Mouse (Mus musculus) hindbrain, embryonic 10.5 days (tissue): ENCODE measurements at regions not wholly inside any gene's neighbourhood (a gene's known extent, or its start where the extent isn't known, plus 50 kb on each side); places are given as distances from the start of the nearest gene placed in this dataset.

Experiments
- DNase-seq: peaks from one replicate; pipeline ENCODE4 v3.0.0-alpha.2; 2017; ENCODE audit warnings: low spot score
- H3K27ac ChIP-seq: fragments of 300-500 bp; sonication (generic); 2 replicates; pipeline ENCODE4 v1.5.1; 2016; ENCODE audit warnings: mild to moderate bottlenecking, moderate library complexity
- H3K27me3 ChIP-seq: fragments of 300-500 bp; sonication (generic); 2 replicates; pipeline ENCODE4 v1.6.1; 2016; ENCODE audit warnings: mild to moderate bottlenecking; ENCODE audit not compliant: poor library complexity, insufficient read depth, severe bottlenecking
- H3K36me3 ChIP-seq: fragments of 300-500 bp; sonication (generic); 2 replicates; pipeline ENCODE4 v1.6.1; 2016; ENCODE audit warnings: mild to moderate bottlenecking, moderate library complexity
- H3K4me1 ChIP-seq: fragments of 300-500 bp; sonication (generic); replicated peaks from 2 replicates; pipeline ENCODE4 v1.6.1; 2016; ENCODE audit warnings: mild to moderate bottlenecking
- H3K4me3 ChIP-seq: fragments of 300-500 bp; sonication (generic); 2 replicates; pipeline ENCODE4 v1.5.1; 2016; ENCODE audit warnings: mild to moderate bottlenecking, moderate library complexity
- H3K9me3 ChIP-seq: fragments of 300-500 bp; sonication (generic); 2 replicates; pipeline ENCODE4 v1.6.1; 2016; ENCODE audit warnings: mild to moderate bottlenecking, moderate library complexity
- WGBS: fragments of 180-500 bp; shearing (Covaris S2); methylation state at CpG from one replicate; pipeline ENCODE4 v1.1.7; 2016; 5-methylcytosine and 5-hydroxymethylcytosine counted together

DNA sequence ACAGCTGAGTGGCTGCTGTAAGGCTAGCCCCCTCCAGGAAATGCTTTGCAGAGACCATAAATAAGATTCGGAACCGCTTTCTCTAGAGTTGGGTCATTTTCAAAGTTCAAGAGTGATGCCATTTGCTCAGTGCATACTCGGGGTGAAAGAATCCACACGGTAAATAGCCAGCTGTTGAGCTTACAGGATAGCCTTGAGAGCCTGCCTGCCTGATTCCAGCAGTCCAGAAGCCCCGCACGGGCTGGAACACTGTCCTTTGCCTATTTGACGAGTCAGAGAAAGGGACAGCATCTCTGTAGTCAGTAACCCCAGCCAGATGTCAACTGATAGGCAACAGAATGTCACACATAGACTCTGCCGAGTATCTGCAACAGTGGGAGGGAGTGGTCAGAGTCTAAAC is 140.7 kb downstream of the Zfp365 start:
- Histone ChIP-seq H3K27me3 (no peaks in the 10 kb centered on the region), H3K36me3 (no peaks in the 10 kb centered on the region), H3K4me3 (no peak overlapping the region), H3K9me3 (no peaks in the 10 kb centered on the region), H3K4me1 (no peaks in the 10 kb centered on the region), H3K27ac (no peak overlapping the region)
- no peak for DNase-seq
- 88% methylated on average over 8 of the region's 8 CpGs for WGBS

DNA sequence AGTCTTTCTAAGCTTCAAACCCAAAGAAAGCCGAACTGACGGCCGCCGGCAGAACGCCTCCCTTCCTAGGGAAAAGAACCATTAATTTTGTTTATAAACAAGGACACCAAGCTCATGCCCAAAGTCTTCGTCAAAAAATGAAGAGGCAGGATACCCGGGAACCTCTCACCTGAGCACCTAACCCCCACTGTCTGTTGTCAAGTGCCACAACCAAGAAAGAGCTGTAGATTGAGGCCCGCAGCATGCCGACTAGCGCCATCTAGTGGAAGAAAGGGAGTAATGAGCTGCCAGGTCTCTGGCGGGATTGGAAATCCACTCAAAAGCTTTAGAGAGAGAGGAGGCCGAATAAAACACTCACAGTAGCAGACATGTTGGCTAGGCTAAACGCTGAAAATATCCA is 146.4 kb downstream of the Zfp365 start:
- Histone ChIP-seq H3K36me3 (no peaks in the 10 kb centered on the region), H3K9me3 (no peaks in the 10 kb centered on the region), H3K27ac (no peak overlapping the region), H3K4me3 (no peak overlapping the region), H3K27me3 (no peaks in the 10 kb centered on the region), H3K4me1 (no peaks in the 10 kb centered on the region)
- 42% methylated on average over 13 of the region's 13 CpGs for WGBS
- DNase-seq, result peak; percentile 55

DNA sequence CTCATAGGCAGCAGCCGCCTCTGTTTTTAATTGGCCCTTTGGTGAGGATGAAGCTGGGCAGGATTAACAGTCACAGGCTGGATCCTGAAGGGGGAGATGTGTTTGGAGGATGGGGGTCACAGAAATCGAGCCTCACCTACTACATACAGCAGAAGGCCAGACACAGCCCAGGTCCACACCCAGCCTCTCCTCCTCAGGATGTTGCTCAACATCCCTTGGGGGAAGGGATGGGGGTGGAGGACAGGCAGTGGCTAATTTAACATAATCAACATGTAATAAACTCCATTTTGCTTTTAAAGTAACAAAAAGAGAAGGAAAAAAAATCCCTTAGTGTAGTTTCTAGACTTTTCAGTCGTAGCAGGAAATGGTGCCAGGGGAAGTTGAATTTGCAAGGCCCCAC is 152.0 kb downstream of the Zfp365 start:
- DNase-seq, result no peak
- H3K36me3 ChIP-seq, result no peaks in the 10 kb centered on the region
- H3K9me3 ChIP-seq, result no peaks in the 10 kb centered on the region
- H3K4me1 ChIP-seq, result peaks cover 8% of the 10 kb centered on the region
- H3K27me3 ChIP-seq, result no peaks in the 10 kb centered on the region
- H3K27ac ChIP-seq, result no peak overlapping the region
- 79% methylated on average over 3 of the region's 3 CpGs for WGBS
- no peak overlapping the region for H3K4me3 ChIP-seq

DNA sequence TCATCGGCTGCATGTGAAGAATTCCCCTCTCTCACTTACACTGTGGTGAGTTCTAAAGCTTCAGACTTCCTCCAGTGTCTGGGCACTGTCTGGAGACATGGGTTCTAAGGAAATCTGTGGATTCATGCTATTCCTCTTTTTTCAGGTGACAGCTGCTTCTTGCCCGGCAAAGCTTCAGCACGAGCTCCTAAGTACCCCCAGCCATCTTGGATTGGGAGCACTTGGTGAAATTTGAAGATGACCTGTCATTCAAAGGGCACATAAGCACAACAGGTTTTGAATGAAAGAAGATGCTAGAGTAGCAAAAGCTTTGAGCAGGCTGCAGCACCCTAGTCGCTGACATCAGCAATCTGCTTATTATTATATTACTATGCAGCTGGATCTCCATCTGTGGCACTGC is 164.3 kb downstream of the Zfp365 start:
- Histone ChIP-seq H3K9me3 (no peaks in the 10 kb centered on the region), H3K36me3 (no peaks in the 10 kb centered on the region), H3K4me1 (peaks cover 9% of the 10 kb centered on the region), H3K4me3 (no peak overlapping the region), H3K27me3 (no peaks in the 10 kb centered on the region), H3K27ac (no peak overlapping the region)
- no peak for DNase-seq
- 80% methylated on average over 4 of the region's 4 CpGs for WGBS

DNA sequence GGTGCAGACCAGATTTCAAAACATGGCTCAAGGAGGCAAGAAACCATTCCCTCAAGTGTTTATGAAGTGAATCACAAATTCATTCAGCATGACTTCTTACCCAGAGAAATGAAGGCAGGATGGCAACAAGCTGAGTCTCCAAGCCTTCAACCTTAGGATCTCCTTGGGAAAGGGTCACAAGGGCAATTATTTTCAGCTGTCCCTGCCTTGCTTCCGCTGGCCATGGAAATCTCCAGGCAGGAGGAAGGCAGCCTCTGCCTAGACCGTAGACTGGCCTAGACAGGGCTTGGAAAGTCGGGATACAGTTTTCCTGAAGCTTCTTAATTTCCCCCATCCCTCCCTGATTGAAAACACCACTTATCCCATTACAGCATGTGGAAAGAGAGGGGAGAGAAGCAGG is 165.0 kb downstream of the Zfp365 start:
- Histone ChIP-seq H3K27ac (no peak overlapping the region), H3K4me1 (peaks cover 12% of the 10 kb centered on the region), H3K27me3 (no peaks in the 10 kb centered on the region), H3K4me3 (no peak overlapping the region), H3K9me3 (no peaks in the 10 kb centered on the region), H3K36me3 (no peaks in the 10 kb centered on the region)
- WGBS, result 65% methylated on average over 3 of the region's 3 CpGs
- DNase-seq, result peak; percentile 51

DNA sequence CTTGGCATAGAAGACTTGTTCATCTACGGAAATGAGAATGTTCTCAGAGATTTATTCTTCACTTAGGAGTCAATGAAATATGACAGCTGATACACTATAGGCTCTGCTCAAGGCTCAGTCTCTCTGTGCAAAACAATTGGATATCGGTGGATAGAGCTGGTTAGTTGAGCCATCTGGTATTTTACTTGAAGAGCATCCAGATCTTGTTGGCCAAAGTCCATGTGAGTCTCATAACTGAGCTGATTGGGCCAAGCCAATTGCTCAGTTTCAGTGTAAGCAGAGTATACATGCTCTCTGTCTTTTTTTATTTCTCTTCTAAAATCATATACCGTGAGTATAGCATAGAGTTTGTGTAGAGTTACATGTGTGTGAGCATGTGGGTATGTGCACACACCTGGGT is 166.3 kb downstream of the Zfp365 start:
- Histone ChIP-seq H3K4me1 (peaks cover 15% of the 10 kb centered on the region), H3K9me3 (no peaks in the 10 kb centered on the region), H3K27ac (no peak overlapping the region), H3K27me3 (no peaks in the 10 kb centered on the region), H3K36me3 (no peaks in the 10 kb centered on the region), H3K4me3 (no peak overlapping the region)
- WGBS, result 92% methylated on average over 3 of the region's 3 CpGs
- no peak for DNase-seq

DNA sequence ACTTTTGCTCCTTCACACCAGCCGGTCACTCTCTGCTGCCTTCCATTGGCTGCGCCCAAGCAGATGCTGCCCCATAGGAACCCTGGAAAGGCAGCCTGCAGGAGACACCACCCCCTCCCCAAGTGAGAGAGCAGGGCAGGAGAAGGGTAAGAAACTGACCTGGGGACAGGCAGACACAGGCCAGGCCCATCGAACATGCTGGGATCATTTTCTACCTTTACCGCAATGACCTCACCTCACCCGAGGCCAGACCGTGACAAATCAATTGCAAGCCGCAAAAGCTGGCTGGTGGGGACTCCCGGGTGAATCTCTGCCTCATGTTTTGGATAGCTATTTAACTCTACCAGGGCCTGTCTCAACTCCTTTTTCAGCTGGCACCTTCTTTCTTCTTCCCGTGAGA is 168.9 kb downstream of the Zfp365 start:
- H3K27ac ChIP-seq, result no peak overlapping the region
- H3K27me3 ChIP-seq, result no peaks in the 10 kb centered on the region
- no peak overlapping the region for H3K4me3 ChIP-seq
- peaks cover 15% of the 10 kb centered on the region for H3K4me1 ChIP-seq
- 44% methylated on average over 9 of the region's 9 CpGs for WGBS
- peak; percentile 28 for DNase-seq
- H3K36me3 ChIP-seq, result no peaks in the 10 kb centered on the region
- no peaks in the 10 kb centered on the region for H3K9me3 ChIP-seq

DNA sequence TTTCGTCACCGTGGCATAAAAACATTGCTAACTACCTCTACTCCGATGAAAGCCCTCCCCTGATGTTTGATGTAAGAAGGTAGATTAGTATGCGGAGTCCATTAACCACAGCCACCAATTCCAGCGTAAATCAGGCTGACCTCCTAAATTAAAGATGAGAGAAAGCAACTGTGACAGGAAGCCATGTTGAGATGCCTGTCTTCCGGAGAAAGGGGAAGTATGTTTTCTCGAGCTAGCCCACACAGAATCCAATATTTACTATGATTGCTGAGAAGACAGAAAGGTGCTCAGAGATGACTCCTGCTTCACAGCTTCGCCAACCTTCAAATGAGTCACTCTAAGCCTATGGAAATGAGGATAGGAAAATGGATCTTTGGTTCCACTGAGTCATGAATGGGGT is 169.6 kb downstream of the Zfp365 start:
- H3K9me3 ChIP-seq, result no peaks in the 10 kb centered on the region
- H3K27me3 ChIP-seq, result no peaks in the 10 kb centered on the region
- no peak overlapping the region for H3K4me3 ChIP-seq
- no peaks in the 10 kb centered on the region for H3K36me3 ChIP-seq
- H3K4me1 ChIP-seq, result peaks cover 15% of the 10 kb centered on the region
- no peak overlapping the region for H3K27ac ChIP-seq
- no peak for DNase-seq
- WGBS, result 88% methylated on average over 8 of the region's 8 CpGs

DNA sequence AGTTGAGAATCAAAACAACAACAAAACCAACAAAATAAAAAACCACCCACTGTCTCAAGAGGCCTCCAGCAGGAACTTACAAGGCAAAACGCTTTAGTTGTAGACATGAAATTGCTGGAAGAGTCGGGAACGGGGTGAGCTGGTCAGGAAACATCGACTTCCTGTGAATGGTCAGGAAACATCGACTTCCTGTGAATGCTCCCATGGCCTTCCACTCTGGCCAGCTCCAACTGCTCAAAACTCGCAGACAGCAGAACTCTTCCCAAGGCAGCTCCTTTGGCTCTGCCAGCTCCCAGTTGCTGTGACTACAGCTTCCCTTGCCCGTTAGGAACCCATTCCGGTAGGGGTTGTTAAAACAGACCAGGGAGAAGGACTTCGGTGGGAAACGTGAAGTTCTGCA is 170.2 kb downstream of the Zfp365 start:
- Histone ChIP-seq H3K4me1 (peaks cover 15% of the 10 kb centered on the region), H3K36me3 (no peaks in the 10 kb centered on the region), H3K4me3 (no peak overlapping the region), H3K27me3 (no peaks in the 10 kb centered on the region), H3K27ac (no peak overlapping the region), H3K9me3 (no peaks in the 10 kb centered on the region)
- DNase-seq, result no peak
- 80% methylated on average over 10 of the region's 10 CpGs for WGBS

DNA sequence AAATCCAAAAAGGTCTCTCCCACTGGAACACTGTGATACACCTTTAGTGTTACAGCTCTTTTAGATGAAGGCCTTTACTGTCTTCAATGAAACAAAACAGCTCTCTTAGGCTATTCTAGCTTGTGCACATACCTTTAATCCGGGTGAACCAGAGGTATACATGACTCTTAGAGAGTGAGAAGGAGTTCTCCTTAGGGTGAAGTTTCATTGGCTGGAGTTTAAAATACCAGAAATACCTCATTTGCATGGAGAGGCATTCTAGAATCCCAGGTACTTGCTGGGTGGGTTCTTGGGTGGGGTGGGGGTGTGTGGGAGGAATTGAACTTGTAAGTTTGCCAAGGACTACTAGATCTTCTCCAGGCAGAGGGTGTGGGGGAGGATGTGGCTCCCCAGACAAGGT is 173.3 kb downstream of the Zfp365 start:
- Histone ChIP-seq H3K27me3 (no peaks in the 10 kb centered on the region), H3K4me3 (no peak overlapping the region), H3K27ac (no peak overlapping the region), H3K4me1 (peaks cover 15% of the 10 kb centered on the region), H3K36me3 (no peaks in the 10 kb centered on the region), H3K9me3 (no peaks in the 10 kb centered on the region)
- no peak for DNase-seq
- 70% methylated on average over 1 of the region's 1 CpGs for WGBS

DNA sequence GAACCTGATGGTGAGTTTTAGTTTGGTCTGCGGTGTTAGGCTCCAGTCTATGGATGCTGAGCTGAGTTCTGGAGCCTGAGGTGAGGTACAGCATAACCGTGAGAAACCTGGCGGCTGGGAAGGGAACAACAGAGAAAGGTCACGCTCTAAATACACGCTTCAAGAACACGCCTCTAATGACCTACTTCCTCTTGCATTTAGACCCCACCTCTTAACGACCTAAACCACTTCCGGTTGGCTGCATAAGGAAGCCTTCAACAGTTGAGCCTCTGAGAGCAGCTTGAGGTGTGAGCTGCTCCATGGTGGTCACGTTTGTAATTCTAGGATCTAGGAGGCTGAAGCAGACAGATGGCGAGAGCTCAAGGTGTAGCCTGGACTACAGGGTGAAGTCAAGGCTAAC is 175.8 kb downstream of the Zfp365 start:
- Histone ChIP-seq H3K9me3 (no peaks in the 10 kb centered on the region), H3K4me3 (no peak overlapping the region), H3K36me3 (no peaks in the 10 kb centered on the region), H3K27ac (no peak overlapping the region), H3K4me1 (0 out of 2 replicates have a peak, but pooled peaks cover under 1% of the 10 kb centered on the region), H3K27me3 (no peaks in the 10 kb centered on the region)
- WGBS, result 89% methylated on average over 10 of the region's 10 CpGs
- DNase-seq, result no peak

DNA sequence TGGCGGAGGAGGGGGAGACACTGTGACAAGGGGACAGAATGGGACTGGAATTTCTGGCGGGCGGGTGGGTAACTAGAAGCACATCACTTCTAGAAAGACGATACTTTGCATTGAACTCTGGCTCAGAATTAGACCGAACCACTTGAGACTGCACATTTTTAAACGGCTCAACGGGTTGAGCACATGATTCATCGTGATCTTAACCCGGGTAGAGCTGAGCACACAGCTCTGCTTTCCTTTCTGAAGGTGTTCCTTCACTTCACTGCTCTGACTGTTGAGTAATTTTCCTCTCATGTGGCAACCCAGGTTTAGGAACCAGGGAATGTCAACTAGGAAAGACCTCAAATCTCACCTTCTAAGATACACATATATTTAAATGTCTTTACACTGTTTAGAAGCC is 180.9 kb downstream of the Zfp365 start:
- WGBS, result 82% methylated on average over 9 of the region's 9 CpGs
- Histone ChIP-seq H3K4me1 (no peaks in the 10 kb centered on the region), H3K36me3 (no peaks in the 10 kb centered on the region), H3K27ac (no peak overlapping the region), H3K27me3 (no peaks in the 10 kb centered on the region), H3K9me3 (no peaks in the 10 kb centered on the region), H3K4me3 (no peak overlapping the region)
- no peak for DNase-seq

DNA sequence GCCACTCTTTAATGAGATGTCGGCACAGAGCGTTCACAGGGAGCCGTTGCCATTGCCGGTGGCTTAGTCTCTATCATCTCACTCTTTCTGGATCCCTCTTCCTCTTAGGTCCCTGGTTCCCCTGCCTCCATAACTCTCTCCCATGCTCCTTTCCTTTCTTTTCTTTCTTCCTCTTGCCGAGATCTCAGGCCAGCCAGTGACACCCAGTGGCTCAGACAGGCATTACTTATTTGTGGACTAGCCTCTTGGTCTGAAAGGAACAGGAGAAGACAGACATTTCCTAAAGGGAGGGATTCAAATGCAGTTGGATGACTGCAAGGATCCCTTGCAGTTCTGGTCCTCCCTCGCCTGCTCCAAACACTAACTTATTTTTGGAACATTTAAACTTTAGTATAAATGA is 180.5 kb upstream of the Ado start:
- Histone ChIP-seq H3K36me3 (no peaks in the 10 kb centered on the region), H3K9me3 (no peaks in the 10 kb centered on the region), H3K27ac (no peak overlapping the region), H3K4me1 (no peaks in the 10 kb centered on the region), H3K4me3 (no peak overlapping the region), H3K27me3 (no peaks in the 10 kb centered on the region)
- peak; percentile 50 for DNase-seq
- 58% methylated on average over 6 of the region's 6 CpGs for WGBS

DNA sequence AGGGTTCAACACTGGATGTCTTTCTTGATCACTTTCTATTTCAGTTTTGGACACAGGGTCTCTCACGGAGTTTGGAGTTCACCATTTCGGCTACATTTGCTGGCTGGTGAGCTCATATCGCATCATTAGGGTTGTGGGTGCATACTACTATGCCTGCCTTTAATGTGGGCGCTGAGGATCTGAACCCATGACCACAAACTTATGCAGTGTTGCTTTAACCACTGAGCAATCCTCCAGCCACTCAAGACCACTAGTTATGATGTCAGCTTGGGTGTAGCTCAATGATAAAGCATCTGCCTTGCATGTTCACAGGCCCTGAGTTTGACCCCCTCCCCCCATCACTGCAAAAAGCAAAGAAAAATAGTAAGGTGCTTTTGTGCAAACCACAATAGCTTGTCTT is 178.8 kb upstream of the Ado start:
- Histone ChIP-seq H3K27me3 (no peaks in the 10 kb centered on the region), H3K9me3 (no peaks in the 10 kb centered on the region), H3K4me3 (no peak overlapping the region), H3K27ac (no peak overlapping the region), H3K4me1 (no peaks in the 10 kb centered on the region), H3K36me3 (no peaks in the 10 kb centered on the region)
- DNase-seq, result no peak
- WGBS, result 87% methylated on average over 4 of the region's 4 CpGs
